Mouse (Mus musculus) kidney, postnatal 36 days (tissue): ENCODE results near the gene Cep170b.

Source experiments
- DNase-seq, 2 experiments: peaks; one replicate each; pipeline ENCODE4 v3.0.0; 2021 to 2022; ENCODE audit warnings: mixed read lengths in 2 of 2

Cep170b gene

DNA sequence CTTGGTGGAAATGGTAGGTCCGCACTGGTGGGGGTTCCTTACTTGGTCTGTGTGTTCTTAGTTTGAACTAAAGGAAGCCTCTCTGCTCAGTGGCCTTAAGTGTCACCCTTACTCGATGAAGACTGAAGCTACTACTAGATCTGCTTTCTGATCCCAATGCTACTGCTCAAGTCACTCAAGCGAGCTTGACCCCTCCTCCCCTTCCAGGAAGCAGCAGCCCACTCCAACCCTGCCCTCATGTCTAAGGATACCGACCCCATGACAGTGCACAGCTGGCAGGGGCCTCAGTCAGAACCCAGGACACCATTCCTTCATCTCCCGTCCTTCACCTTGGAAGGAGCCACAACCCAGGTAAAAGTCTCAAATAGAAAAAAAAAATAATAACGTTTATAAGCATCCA lies at the start of gene Cep170b:
Gene Cep170b (plus strand): TSS at position 240 of the 400 bp plus-strand sequence.
- peak; percentile 46 to 58 for DNase-seq

DNA sequence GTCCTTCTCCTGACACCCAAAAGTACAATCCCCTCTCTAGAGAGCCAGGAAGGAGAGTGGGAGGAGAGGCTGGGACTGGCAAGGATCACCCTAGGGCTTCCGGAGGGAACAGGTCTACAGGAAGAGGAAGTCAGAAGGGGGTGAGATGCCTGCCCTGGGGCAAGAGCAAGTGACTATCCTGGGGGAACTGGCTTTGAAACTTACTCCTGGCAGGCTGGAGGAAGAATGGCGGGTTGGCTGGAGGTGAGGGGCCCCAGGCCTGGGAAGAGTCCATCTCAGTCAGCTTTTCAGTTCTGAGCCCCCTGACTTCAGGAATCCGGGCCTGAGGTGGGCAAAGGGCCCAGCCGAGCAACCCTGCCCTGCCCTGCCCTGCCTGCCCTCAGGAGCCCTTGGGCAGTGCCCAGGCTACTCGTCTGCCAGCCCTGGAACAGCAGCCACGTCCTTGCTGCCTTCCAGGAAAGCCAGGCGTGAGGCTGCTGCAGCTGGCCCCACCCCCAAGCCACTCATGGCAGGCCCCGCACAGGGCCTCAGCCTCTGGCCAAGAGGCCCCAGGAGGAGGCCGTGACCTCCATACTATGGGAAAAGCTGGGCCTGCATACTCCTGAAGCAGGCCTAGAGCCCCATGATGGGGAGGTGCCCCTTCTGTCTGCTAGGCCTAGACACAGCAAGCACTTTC lies 49.4 kb upstream of the Cep170b start:
- DNase-seq = peak in 1 of 2 experiments; percentile 43

GRCm38 (mm10) chr12:112671891-112672290 lies 48.4 kb upstream of the Cep170b start:
- DNase-seq = peak in 1 of 2 experiments; percentile 39

DNA sequence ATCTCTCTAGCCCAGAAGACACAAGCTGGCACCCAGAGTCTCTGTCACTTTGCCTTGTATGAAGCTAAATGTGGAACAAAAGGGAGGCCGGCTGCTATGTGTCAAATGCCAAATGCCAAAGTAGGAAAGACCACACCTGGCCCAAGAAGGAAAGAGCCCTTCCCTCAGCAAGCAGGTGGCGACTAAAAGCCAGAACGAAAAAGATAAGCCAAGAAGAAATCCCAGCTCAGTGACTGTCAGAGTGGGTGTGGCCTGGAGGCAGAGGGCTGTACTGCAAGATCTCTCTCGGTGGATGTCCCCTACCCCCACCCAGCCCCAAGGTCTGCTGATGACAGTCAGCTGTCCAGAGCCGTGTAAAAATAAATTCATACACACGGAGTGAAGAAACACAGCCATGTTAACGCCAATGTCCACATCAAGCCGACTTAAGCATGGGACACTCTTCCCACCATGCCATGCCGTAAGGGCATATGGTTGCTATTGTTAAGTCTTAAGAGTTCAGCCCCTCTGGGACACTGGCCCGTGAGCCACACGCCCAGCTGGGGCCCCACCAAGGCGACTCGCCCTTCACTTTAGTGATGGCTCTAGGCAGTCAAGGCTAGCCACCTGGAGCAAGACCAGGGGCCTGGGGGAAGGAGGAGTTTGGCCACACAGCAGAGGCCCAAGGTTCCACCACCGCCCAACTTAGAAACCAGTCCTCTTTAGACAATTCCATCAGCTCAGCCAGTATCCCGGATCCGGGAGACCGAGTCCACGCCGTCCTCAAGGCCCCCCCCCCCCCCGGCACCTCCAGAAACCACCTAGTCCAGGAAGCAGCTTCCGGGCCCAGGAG lies 47.3 kb upstream of the Cep170b start:
- peak in 1 of 2 experiments; percentile 33 for DNase-seq

DNA sequence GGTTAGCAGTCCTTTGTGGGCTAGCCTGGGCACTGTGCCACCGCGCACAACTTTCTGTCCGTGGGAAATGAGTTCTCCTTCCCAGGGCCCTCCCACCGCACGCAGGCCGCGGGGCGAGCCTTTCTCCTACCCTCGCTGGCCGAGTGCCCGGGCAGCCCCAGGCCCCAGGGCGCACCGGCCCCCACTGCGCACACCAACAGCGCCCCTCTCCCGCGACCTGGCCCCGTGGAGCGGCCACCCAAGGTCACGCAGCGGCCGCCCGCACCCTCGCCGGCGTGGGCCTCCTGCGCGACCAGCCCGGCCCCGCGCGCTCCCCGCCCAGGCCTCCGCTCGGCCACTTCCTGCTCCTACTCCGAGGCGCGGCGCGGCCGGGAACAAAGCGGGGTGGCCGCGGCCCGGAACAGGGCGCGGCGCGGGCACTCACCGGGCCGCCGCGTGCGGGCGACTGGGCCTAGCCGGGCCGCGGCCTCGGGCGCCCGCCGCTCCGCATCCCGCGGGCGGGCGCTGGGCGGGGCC lies 46.6 kb upstream of the Cep170b start:
- DNase-seq = peak; percentile 41 to 68

- peak; percentile 50 to 82 for DNase-seq
These were observed 45.9 kb upstream of the Cep170b start, which contains the start of gene Akt1 for GRCm38 (mm10) chr12:112674132-112675011. TSS of gene Akt1 (minus strand) at chr12:112674884.

GRCm38 (mm10) chr12:112675245-112676035 lies 44.8 kb upstream of the Cep170b start:
- peak; percentile 85 to 93 for DNase-seq

GRCm38 (mm10) chr12:112677076-112677475 lies 43.2 kb upstream of the Cep170b start:
- DNase-seq = no peak

GRCm38 (mm10) chr12:112677943-112678554 lies 42.2 kb upstream of the Cep170b start:
- no peak for DNase-seq

GRCm38 (mm10) chr12:112678555-112679026 lies 41.7 kb upstream of the Cep170b start, which contains the start of gene Zbtb42:
TSS of gene Zbtb42 (plus strand) at chr12:112678828.
- peak; percentile 73 to 85 for DNase-seq

GRCm38 (mm10) chr12:112679027-112679996 lies 40.9 kb upstream of the Cep170b start:
- peak; percentile 36 to 68 for DNase-seq

- no peak for DNase-seq
These were observed 36.9 kb upstream of the Cep170b start for GRCm38 (mm10) chr12:112683351-112683750.

DNA sequence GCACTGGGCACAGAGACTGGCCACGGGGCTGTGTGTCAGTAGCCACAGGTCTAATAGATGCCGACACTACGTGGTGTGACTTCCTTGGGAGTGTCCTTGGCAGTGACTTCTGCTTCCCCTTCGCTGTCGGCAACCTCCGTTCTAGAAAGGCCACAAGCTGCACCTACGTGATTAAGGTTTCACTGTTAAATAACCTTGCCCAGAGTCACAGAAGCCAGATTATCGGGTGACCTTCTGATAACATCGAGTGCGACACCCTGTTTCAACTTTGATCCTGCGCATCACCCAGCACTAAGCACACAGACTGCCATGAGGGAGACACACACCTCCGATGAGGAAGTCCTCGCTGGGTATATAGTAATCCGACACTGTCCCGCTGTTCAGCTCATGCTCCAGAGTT lies 31.8 kb upstream of the Cep170b start:
- DNase-seq = no peak

- peak; percentile 94 to 97 for DNase-seq
These were observed 26.8 kb upstream of the Cep170b start for GRCm38 (mm10) chr12:112693185-112694126.

GRCm38 (mm10) chr12:112694127-112694475 lies 26.2 kb upstream of the Cep170b start:
- no peak for DNase-seq

- DNase-seq = no peak
These were observed 23.3 kb upstream of the Cep170b start for GRCm38 (mm10) chr12:112696806-112697425.

DNA sequence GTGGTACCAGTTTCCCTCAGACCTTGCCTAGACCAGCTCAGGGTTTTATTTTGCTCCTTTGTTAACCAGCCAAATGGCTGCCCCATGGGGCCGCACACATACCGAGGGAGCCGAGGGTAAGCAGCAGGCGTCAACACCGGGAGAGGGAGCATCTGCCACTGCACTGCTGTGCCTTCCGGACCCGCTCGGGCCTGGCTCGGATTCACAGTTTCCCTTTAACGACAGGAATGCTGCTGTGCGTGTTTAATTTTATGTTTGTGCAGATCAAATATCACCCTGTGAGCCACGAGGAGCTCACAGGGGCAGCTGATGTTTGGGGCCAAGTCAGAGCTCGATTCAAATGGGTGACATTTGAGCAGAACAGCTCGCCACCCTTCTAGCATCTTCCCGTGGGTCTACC lies 19.7 kb upstream of the Cep170b start:
- DNase-seq = no peak
